Mouse (Mus musculus): ENCODE data around the gene Slc39a3. TPM values are rescaled to one million over a fixed set of nuclear protein-coding genes. Genes with fewer than 3 reads are reported as not detected.
"Not testable (repeated sequence)": the region's sequence is repeated elsewhere in the genome, so short reads cannot be mapped to it uniquely, and the experiment has no call there.

Gene Slc39a3
- 13.7 and 16.3 TPM in 2 replicates for polyA plus RNA-seq (2015; fragmentation: Nextera tagmentation; extraction: Ambion mirVana)

DNA sequence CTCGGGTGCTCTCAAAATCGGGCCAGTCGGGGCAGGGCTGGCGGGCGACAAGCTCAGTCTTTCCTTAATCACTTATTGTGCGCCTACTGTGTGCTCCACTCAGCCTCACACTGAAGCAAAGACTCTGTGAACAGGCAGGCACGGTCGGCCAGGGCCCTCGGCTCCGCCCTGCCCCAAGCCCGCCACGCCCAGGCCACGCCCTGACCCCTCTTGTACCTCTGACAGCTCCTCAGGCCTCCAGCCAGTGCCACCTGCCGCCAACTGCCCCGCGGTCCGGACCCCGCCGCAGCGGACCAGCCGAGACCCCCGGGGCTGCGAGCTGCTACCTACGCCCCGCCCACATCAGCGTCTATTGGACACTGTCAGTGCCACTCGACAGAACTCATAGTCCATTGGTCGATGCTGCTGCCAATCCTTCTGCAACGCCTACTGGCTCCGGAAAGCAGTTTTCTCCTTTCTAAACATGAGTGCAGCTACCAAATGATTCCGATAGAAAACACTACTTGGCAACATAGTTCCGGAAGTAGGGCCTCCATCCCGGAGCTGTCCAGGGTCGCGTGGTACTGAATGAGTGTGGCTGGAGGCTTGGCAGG is at the start of gene Slc39a3:
Gene Slc39a3 (minus strand): TSS at position 439 of the 593 bp plus-strand sequence.
- H3K4me1 ChIP-seq = peaks cover 6% of the 10 kb centered on the region; the same call in 1 of the 2 replicates
- 1% methylated on average over 35 of the region's 35 CpGs for WGBS
- no peaks in the 10 kb centered on the region for H3K27me3 ChIP-seq
- peak within 1 kb of the TSS; percentile 66; the same call in 1 of the 2 replicates for H3K27ac ChIP-seq
- peak within 1 kb of the TSS; percentile 69 for H3K9ac ChIP-seq
- no peaks in the 10 kb centered on the region for H3K9me3 ChIP-seq (replicated peaks)
- peak within 1 kb of the TSS; percentile 83 for H3K4me3 ChIP-seq (replicated peaks)
- peak; percentile 99 for ATAC-seq (replicated peaks; ENCODE audit: low FRiP score)
- peaks cover 12% of the 10 kb centered on the region; the same call in 1 of the 2 replicates for H3K36me3 ChIP-seq
- H3K4me2 ChIP-seq = peak within 1 kb of the TSS; percentile 72

DNA sequence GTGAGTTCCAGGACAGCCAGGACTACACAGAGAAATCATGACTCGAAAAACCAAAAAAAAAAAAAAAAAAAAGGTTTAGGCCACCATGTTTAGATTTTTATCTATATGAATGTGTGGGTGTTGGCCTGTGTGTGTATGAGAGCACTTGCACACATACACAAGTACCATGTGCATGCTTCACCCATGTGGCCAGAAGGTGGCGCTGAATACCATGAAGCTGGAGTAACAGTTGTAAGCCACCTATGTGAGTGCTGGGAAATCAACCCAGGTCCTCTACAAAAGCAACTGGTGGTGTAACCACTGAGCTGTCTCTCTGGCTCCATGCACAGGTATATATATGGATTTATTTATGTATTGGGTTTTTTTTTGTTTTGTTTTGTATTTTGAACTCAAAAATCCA is 49.8 kb upstream of the Slc39a3 start:
- no peak overlapping the region for H3K4me3 ChIP-seq (replicated peaks)
- H3K9ac ChIP-seq = no peak overlapping the region
- no peaks in the 10 kb centered on the region for H3K27me3 ChIP-seq
- ATAC-seq (replicated peaks; ENCODE audit: low FRiP score) = no peak
- no peak overlapping the region for H3K27ac ChIP-seq
- H3K9me3 ChIP-seq (replicated peaks) = no peaks in the 10 kb centered on the region
- peaks cover 10% of the 10 kb centered on the region for H3K36me3 ChIP-seq
- H3K4me2 ChIP-seq = no peak overlapping the region
- WGBS = 53% methylated on average over 2 of the region's 2 CpGs
- H3K4me1 ChIP-seq = 0 out of 2 replicates have a peak, but pooled peaks cover 4% of the 10 kb centered on the region

DNA sequence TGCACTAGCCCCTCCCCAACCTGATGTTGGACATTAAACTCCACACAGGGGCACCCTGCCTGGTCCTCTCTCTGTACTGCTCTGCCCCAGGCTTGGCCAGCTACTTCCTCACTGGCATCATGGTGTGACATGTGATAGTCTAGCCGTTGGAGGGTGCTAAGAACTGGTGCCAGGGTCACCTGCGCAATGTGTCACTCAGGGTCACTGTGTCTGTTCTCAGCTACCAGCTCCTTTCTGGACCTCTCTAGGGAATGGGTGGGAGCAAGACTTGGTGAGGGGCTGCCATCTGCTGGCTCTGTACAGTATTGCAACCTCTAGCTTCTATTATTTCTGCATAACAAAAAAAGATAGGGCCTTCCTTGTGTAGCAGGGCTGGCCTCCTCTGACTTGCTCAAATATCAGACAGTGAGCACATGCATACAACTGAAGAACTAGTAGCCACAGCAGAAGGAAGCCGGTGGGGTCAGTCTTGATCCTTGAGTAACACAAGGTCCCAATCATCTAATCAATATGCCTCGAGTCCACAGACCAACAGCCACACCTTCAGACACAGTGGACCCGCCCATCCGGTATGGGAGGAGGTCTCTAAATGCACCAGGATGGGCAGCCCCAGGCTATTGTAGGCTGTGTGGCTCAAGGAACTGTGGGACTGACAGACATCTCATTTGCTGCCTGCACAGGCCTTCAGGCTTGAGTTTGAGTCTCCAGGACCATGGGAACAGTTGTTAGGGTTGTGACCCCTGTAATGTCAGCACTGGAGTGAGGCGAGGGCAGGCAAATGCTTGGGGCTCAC is 45.1 kb upstream of the Slc39a3 start:
- H3K4me2 ChIP-seq = no peak overlapping the region
- ATAC-seq (replicated peaks; ENCODE audit: low FRiP score) = 0 out of 2 replicates have a peak, but pooled peaks have one; percentile 34

DNA sequence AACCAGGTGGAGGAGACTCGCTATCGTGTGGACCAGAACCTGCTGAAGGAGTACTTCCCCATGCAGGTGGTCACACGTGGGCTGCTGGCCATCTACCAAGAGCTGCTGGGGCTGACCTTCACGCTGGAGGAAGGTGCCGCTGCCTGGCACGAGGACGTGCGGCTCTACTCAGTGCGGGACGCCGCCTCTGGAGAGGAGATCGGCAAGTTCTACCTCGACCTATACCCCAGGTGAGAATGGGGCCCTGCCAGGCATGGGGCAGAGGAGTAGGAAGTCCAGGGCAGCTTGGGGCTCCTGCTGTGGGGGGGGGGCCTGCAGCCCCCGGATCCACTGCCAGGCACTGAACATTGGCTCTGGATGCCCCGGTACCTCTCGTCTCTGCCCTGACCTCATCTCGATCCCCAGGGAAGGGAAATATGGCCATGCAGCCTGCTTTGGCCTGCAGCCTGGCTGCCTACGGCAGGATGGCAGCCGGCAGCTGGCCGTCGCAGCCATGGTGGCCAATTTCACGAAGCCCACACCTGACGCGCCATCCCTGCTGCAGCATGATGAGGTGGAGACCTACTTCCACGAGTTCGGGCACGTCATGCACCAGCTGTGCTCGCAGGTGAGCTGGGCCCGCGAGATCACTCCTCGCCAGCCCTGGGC is 42.9 kb upstream of the Slc39a3 start:
- H3K4me3 ChIP-seq (replicated peaks) = no peak overlapping the region
- no peaks in the 10 kb centered on the region for H3K9me3 ChIP-seq (replicated peaks)
- 95% methylated on average over 29 of the region's 31 CpGs for WGBS
- no peak overlapping the region for H3K27ac ChIP-seq
- no peaks in the 10 kb centered on the region for H3K27me3 ChIP-seq
- H3K4me1 ChIP-seq = no peaks in the 10 kb centered on the region; the same call in 1 of the 2 replicates
- ATAC-seq (replicated peaks; ENCODE audit: low FRiP score) = no peak
- no peak overlapping the region for H3K9ac ChIP-seq
- peaks cover 73% of the 10 kb centered on the region for H3K36me3 ChIP-seq
- no peak overlapping the region for H3K4me2 ChIP-seq

More for the DNA sequence above, 45.1 kb upstream of the Slc39a3 start:
- H3K4me1 ChIP-seq = no peaks in the 10 kb centered on the region
- no peaks in the 10 kb centered on the region for H3K27me3 ChIP-seq
- H3K9me3 ChIP-seq (replicated peaks) = no peaks in the 10 kb centered on the region
- no peak overlapping the region for H3K9ac ChIP-seq
- peaks cover 56% of the 10 kb centered on the region for H3K36me3 ChIP-seq
- no peak overlapping the region for H3K27ac ChIP-seq
- H3K4me3 ChIP-seq (replicated peaks) = no peak overlapping the region
- 71% methylated on average over 7 of the region's 7 CpGs for WGBS

DNA sequence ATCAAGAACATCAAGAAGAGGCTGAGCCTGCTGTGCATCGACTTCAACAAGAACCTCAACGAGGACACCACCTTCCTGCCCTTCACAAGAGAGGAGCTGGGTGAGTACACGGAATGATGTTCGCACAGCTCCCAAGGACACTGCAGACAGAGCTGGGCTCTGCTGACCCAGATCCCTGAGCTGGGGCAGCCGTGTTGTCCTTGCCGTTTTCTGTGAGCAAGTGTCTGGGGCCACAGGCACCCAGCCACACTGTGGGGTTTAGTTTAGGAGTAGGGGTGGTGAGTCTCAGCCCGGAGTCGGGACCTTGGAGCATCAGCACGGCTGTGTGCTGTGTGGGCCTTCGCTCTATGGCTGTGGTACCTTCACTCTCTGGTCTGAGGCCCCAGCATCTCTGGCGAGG is 40.7 kb upstream of the Slc39a3 start:
- no peak overlapping the region for H3K27ac ChIP-seq
- no peaks in the 10 kb centered on the region; the same call in 1 of the 2 replicates for H3K4me1 ChIP-seq
- no peaks in the 10 kb centered on the region for H3K27me3 ChIP-seq
- H3K4me3 ChIP-seq (replicated peaks) = no peak overlapping the region
- H3K9ac ChIP-seq = no peak overlapping the region
- peaks cover 90% of the 10 kb centered on the region for H3K36me3 ChIP-seq
- no peak overlapping the region for H3K4me2 ChIP-seq
- ATAC-seq (replicated peaks; ENCODE audit: low FRiP score) = no peak
- WGBS = 93% methylated on average over 11 of the region's 11 CpGs
- no peaks in the 10 kb centered on the region for H3K9me3 ChIP-seq (replicated peaks)

DNA sequence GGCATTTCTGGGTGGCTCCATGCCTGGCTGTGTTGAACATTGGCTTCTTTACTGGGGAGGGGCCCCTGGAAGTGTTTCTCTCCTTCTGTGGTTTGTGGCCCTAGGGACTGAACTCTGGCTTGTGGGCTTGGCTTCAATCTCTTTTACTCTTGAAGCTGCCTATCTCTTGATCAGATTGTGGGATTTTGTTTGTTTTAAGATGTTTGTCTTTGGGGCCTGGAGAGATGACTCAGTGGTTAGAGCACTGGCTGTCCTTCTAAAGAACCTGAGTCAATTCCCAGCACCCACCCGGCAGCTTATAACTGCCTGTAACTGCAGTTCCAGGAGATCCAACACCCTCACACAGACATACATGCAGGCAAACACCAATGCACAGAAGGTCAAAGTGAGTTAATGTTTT is 39.1 kb upstream of the Slc39a3 start:
- 89% methylated on average over 1 of the region's 1 CpGs for WGBS
- H3K9me3 ChIP-seq (replicated peaks) = no peaks in the 10 kb centered on the region
- peaks cover 87% of the 10 kb centered on the region for H3K36me3 ChIP-seq
- no peak overlapping the region for H3K4me3 ChIP-seq (replicated peaks)
- no peak for ATAC-seq (replicated peaks; ENCODE audit: low FRiP score)
- H3K4me2 ChIP-seq = no peak overlapping the region
- H3K27me3 ChIP-seq = no peaks in the 10 kb centered on the region
- H3K27ac ChIP-seq = no peak overlapping the region
- peaks cover 2% of the 10 kb centered on the region; the same call in 1 of the 2 replicates for H3K4me1 ChIP-seq
- H3K9ac ChIP-seq = no peak overlapping the region

DNA sequence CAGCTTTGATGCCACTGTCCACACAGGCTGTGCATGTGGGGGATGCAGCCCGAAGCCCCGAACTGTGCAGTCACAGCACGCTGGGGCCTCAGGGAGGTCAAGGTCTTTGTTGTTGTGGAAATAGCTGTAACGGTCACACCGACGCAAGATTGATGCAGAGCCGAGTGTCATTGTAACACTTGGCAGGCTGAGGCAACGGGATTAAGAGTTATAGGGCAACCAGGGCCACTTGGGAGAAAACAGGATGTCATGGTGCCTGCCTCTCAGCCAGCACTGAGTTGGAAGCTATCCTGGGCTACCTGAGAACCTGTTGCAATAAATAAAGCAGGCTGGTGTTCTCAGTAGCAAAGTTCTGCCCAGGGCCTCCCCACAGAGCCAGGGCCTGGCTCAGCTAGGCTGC is 38.5 kb upstream of the Slc39a3 start:
- peaks cover 8% of the 10 kb centered on the region for H3K4me1 ChIP-seq
- H3K4me2 ChIP-seq = no peak overlapping the region
- peaks cover 81% of the 10 kb centered on the region for H3K36me3 ChIP-seq
- WGBS = 44% methylated on average over 8 of the region's 8 CpGs
- no peak overlapping the region; the same call in 1 of the 2 replicates for H3K27ac ChIP-seq
- no peak overlapping the region for H3K4me3 ChIP-seq (replicated peaks)
- no peaks in the 10 kb centered on the region for H3K9me3 ChIP-seq (replicated peaks)
- H3K27me3 ChIP-seq = no peaks in the 10 kb centered on the region
- no peak for ATAC-seq (replicated peaks; ENCODE audit: low FRiP score)
- H3K9ac ChIP-seq = no peak overlapping the region

DNA sequence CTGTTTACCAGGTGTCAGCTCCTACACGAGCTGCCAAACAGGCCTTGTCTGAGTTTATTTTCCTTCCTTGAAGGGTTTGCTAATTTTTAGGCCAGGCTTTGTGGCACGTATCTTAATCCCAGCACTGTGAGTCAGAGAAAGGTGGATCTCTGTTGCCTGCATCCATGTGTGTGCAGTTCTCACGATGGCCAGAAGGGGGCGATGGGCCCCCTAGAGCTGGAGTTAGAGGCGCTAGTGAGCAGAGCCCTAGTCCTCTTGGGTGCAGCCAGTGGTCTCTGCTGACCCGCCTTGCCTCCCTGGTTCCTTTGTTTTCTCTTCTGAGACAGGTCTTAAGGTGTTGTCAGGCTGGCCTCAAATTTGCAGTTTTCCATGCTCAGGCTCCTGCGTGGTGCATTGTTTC is 36.2 kb upstream of the Slc39a3 start:
- no peak for ATAC-seq (replicated peaks; ENCODE audit: low FRiP score)
- Histone ChIP-seq H3K4me2 (no peak overlapping the region), H3K27me3 (no peaks in the 10 kb centered on the region), H3K9ac (no peak overlapping the region), H3K27ac (no peak overlapping the region), H3K4me1 (peaks cover 18% of the 10 kb centered on the region), H3K4me3 (replicated peaks) (no peak overlapping the region), H3K36me3 (peaks cover 58% of the 10 kb centered on the region), H3K9me3 (replicated peaks) (no peaks in the 10 kb centered on the region)
- WGBS = 64% methylated on average over 7 of the region's 7 CpGs

DNA sequence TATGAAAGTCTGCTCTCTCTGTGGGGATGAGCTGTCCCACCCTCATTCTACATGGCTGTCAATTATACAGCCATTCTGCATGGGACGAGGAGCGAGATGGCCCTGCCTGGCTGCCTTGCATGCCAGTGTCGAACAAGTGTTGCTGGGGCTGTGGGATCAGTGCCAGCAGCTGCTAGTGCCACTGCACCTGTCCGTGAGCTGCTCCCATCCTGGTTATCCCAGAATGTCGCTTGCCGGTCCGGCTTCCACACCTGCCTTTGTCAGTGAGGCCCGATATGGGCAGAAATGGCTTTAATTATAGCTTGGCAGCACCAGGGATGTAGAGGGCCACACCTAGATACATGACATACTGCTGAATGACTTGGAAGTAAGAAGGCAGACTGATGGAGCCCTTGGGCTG is 35.1 kb upstream of the Slc39a3 start:
- Histone ChIP-seq H3K4me2 (no peak overlapping the region), H3K36me3 (peaks cover 46% of the 10 kb centered on the region), H3K4me1 (peaks cover 18% of the 10 kb centered on the region), H3K27me3 (no peaks in the 10 kb centered on the region), H3K4me3 (replicated peaks) (no peak overlapping the region), H3K9ac (no peak overlapping the region), H3K9me3 (replicated peaks) (no peaks in the 10 kb centered on the region), H3K27ac (no peak overlapping the region)
- 95% methylated on average over 8 of the region's 8 CpGs for WGBS
- no peak for ATAC-seq (replicated peaks; ENCODE audit: low FRiP score)

DNA sequence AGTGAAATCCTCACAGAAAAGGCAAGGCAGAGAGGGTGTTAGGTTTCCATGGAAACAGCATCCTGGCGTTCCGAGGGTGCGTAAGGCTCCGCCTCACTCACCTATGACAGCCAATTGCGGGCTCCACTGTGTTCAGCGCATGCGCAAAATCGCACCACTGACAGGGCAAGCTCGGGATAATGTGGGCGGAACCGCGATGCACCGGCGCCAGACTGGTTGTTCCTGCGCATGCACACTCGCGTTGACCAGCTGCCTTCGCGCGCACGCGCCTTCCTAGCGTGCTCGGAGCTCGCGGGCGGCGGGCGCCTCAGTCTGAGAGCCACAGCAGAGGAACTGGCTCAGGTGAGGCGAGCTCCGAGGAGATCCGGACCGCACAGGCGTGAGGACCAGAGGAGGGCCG is 32.6 kb upstream of the Slc39a3 start, which contains the start of gene Thop1:
Gene Thop1 (plus strand): TSS at position 200 of the 400 bp plus-strand sequence.
- Histone ChIP-seq H3K27me3 (no peaks in the 10 kb centered on the region), H3K4me2 (peak within 1 kb of the TSS; percentile 82), H3K9ac (peak within 1 kb of the TSS; percentile 83), H3K9me3 (replicated peaks) (no peaks in the 10 kb centered on the region), H3K4me1 (peaks cover 18% of the 10 kb centered on the region), H3K4me3 (replicated peaks) (peak within 1 kb of the TSS; percentile 74), H3K27ac (peak within 1 kb of the TSS; percentile 61; the same call in 1 of the 2 replicates), H3K36me3 (peaks cover 27% of the 10 kb centered on the region)
- under 1% methylated on average over 35 of the region's 35 CpGs for WGBS
- ATAC-seq (replicated peaks; ENCODE audit: low FRiP score) = peak; percentile 93

DNA sequence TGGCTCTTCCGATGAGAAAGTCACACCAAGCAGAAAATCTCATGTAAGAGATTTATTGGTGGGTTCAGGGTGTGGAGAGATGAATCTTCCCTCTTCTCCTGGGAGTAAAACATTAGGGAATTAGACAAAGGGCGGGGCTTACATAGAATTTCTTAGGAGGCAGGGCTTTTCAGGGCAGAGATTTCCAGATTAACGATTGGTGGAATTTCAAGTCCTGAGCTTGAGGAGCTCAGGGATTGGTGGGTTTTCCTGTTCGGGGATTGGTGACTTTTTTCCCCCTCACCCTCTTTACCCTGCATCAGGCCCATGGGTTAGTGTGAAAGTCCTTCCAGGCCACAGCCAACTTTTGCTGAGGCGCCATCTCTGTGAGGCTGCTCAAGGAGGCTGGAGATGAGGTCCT is 31.5 kb upstream of the Slc39a3 start:
- Histone ChIP-seq H3K27me3 (no peaks in the 10 kb centered on the region), H3K4me1 (peaks cover 18% of the 10 kb centered on the region), H3K9ac (no peak overlapping the region), H3K4me2 (no peak overlapping the region), H3K27ac (no peak overlapping the region), H3K9me3 (replicated peaks) (no peaks in the 10 kb centered on the region), H3K4me3 (replicated peaks) (no peak overlapping the region), H3K36me3 (peaks cover 16% of the 10 kb centered on the region)
- no peak for ATAC-seq (replicated peaks; ENCODE audit: low FRiP score)
- WGBS = 77% methylated on average over 5 of the region's 5 CpGs

DNA sequence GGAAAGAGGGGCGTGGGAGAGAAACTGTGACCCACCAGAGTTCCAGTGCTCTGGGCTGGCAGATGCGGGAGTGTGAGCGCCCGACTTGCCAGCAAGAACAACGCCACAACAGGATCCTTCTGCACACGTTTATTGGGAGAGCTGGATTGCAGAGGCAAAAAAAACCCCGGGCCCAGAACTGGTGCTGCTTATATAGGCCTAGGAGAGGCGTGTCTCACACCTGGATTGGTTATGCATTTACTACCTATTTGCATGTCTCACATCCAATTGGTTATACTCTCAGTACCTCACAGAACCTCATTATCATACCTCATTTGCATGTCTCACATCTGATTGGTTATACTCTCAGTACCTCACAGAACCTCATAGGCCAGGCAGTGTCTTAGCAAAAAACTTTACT is 27.3 kb upstream of the Slc39a3 start:
- not testable (repeated sequence) for H3K4me3 ChIP-seq (replicated peaks); H3K4me2 ChIP-seq; H3K27ac ChIP-seq; H3K36me3 ChIP-seq; H3K27me3 ChIP-seq; H3K4me1 ChIP-seq; ATAC-seq (replicated peaks; ENCODE audit: low FRiP score); H3K9ac ChIP-seq; H3K9me3 ChIP-seq (replicated peaks)
- 87% methylated on average over 8 of the region's 8 CpGs for WGBS

Measured in kidney, embryonic 15.5 days (tissue).